ENCODE assay signal across 9 mouse cellular contexts in genomic region chr15:88651019-88651418, GRCm38 (mm10). TPM values are rescaled to one million over a fixed set of nuclear protein-coding genes. Genes with fewer than 3 reads are reported as not detected.
DNase-seq lines count a peak whose midpoint lies in the region; ATAC-seq and TF ChIP-seq lines count a peak whose summit lies in the region.
"Had no signal": no experiment of that assay in that cellular context is flagged by ENCODE, and none has a peak within 500 bp of the region (broad histone marks: within the 10 kb centered on the region; RNA-seq: fewer than 3 reads in every experiment).

No protein-coding gene starts in this region.

- no peak overlapping the region for H3K4me2 ChIP-seq in liver, embryonic 13.5 days
- H3K4me2 ChIP-seq: stomach, embryonic 15.5 days had no signal

- H3K9me3 ChIP-seq in liver, embryonic 13.5 days (replicated peaks): no peaks in the 10 kb centered on the region
- H3K9me3 ChIP-seq: stomach, embryonic 15.5 days had no signal

- H3K4me1 ChIP-seq in liver, embryonic 13.5 days (replicated peaks): no peaks in the 10 kb centered on the region
- H3K4me1 ChIP-seq in olfactory bulb, adult 2 months (ENCODE audit: control insufficient read depth, insufficient read depth, low read length): peaks cover 2% of the 10 kb centered on the region; the same call in 1 of the 2 replicates
- H3K4me1 ChIP-seq: stomach, embryonic 15.5 days had no signal

- no peaks in the 10 kb centered on the region for H3K27me3 ChIP-seq in liver, embryonic 13.5 days
- H3K27me3 ChIP-seq: stomach, embryonic 15.5 days had no signal

- peak; percentile 89 for TF ChIP-seq CTCF in olfactory bulb, adult 2 months (IDR thresholded peaks at IDR 0.05; ENCODE audit: insufficient read depth, low read depth, low read length)

- ATAC-seq in liver, embryonic 13.5 days (ENCODE audit: low read depth): no peak

- WGBS in liver, embryonic 13.5 days (ENCODE audit: insufficient replicate concordance): 22% methylated on average over 13 of the region's 13 CpGs
- 14% methylated on average over 13 of the region's 13 CpGs for WGBS in olfactory bulb, adult 2 months

- no peak overlapping the region for H3K27ac ChIP-seq in liver, embryonic 13.5 days
- no peak overlapping the region for H3K27ac ChIP-seq in olfactory bulb, adult 2 months (ENCODE audit: insufficient read depth, low read depth, low read length)
- H3K27ac ChIP-seq: stomach, embryonic 15.5 days had no signal

- H3K36me3 ChIP-seq in liver, embryonic 13.5 days: no peaks in the 10 kb centered on the region
- H3K36me3 ChIP-seq: stomach, embryonic 15.5 days had no signal

- TF ChIP-seq POLR2A in olfactory bulb, adult 2 months (IDR thresholded peaks at IDR 0.05; ENCODE audit: insufficient read depth, low read depth, low read length): no peak

- no peak overlapping the region for H3K4me3 ChIP-seq in liver, embryonic 13.5 days (replicated peaks)
- H3K4me3 ChIP-seq in olfactory bulb, adult 2 months (ENCODE audit: insufficient read depth, low read depth, low read length): no peak overlapping the region
- H3K4me3 ChIP-seq: stomach, embryonic 15.5 days had no signal

- peak; percentile 48 for DNase-seq in 416B (ENCODE audit: low read depth)
- DNase-seq in NIH3T3 (ENCODE audit: low read depth): peak; percentile 73
- peak; percentile 90 for DNase-seq in cerebellum, adult 8-10 months
- DNase-seq in frontal cortex, adult 2 months (ENCODE audit: extremely low spot score in 1 of 2, low spot score in 1 of 2): peak; percentile 69 to 90
- peak; percentile 72 for DNase-seq in kidney, postnatal 10 days
- peak; percentile 15 for DNase-seq in liver, embryonic 13.5 days
- peak; percentile 47 for DNase-seq in thymus, postnatal 25 days

- H3K9ac ChIP-seq in liver, embryonic 13.5 days: no peak overlapping the region
- H3K9ac ChIP-seq: stomach, embryonic 15.5 days had no signal

RNA-seq across cellular contexts. Expression of gene Zdhhc25, which starts 50.9 kb away (rescaled TPM):
- not detected in 2 replicates for polyA plus RNA-seq in frontal cortex, adult 2 months (2012; rRNA removed)
- not detected in 2 replicates for polyA plus RNA-seq in liver, embryonic 13.5 days (2015; fragmentation: Nextera tagmentation; extraction: Ambion mirVana)
- not detected in 2 replicates for polyA plus RNA-seq in olfactory bulb, adult 2 months (2012; ENCODE audit: insufficient read depth, insufficient read length, low replicate concordance, missing spikeins)
- polyA plus RNA-seq: stomach, embryonic 15.5 days had no signal

Comparison
In these comparisons a context has a peak if more than half of its experiments do, and no peak if none do; other contexts are left out.
1. DNase-seq: peak in every context shown above with its lines; median percentile 90 in cerebellum, adult 8-10 months; 80 in frontal cortex, adult 2 months; 73 in NIH3T3; 72 in kidney, postnatal 10 days; 48 in 416B; 47 in thymus, postnatal 25 days; 15 in liver, embryonic 13.5 days.